26 mouse cellular contexts compared by ENCODE assay signal in genomic region chr13:117706496-117706895, GRCm38 (mm10).
DNase-seq lines count a peak whose midpoint lies in the region; ATAC-seq and TF ChIP-seq lines count a peak whose summit lies in the region.
"Had no signal": no experiment of that assay in that cellular context is flagged by ENCODE, and none has a peak within 500 bp of the region (broad histone marks: within the 10 kb centered on the region; RNA-seq: fewer than 3 reads in every experiment).

No protein-coding gene starts in this region.

- H3K4me1 ChIP-seq in heart, postnatal 0 days (ENCODE audit: control insufficient read depth, insufficient read depth), result peaks cover 13% of the 10 kb centered on the region
- H3K4me1 ChIP-seq in heart, embryonic 12.5 days (replicated peaks), result peaks cover 10% of the 10 kb centered on the region
- no peaks in the 10 kb centered on the region for H3K4me1 ChIP-seq in lung, postnatal 0 days (ENCODE audit: insufficient read depth, low read depth, low read length)
- no peaks in the 10 kb centered on the region for H3K4me1 ChIP-seq in lung, adult 2 months (ENCODE audit: control insufficient read depth, insufficient read depth, low read length)
- H3K4me1 ChIP-seq in limb, embryonic 12.5 days (replicated peaks), result peaks cover 13% of the 10 kb centered on the region; the same call in 1 of the 2 replicates
- H3K4me1 ChIP-seq: embryonic facial prominence, embryonic 12.5 days; megakaryocyte, embryonic 14.5 days; midbrain, embryonic 12.5 days; neural tube, embryonic 15.5 days had no signal

- no peak for TF ChIP-seq CTCF in heart, postnatal 0 days (IDR thresholded peaks at IDR 0.05; ENCODE audit: low read depth)
- TF ChIP-seq CTCF in lung, postnatal 0 days (IDR thresholded peaks at IDR 0.05), result no peak
- TF ChIP-seq CTCF in lung, adult 2 months (IDR thresholded peaks at IDR 0.05; ENCODE audit: insufficient read depth, low read length), result no peak

- no peak for TF ChIP-seq EP300 in heart, postnatal 0 days (IDR thresholded peaks at IDR 0.05; ENCODE audit: low read depth)
- no peak for TF ChIP-seq EP300 in lung, postnatal 0 days (IDR thresholded peaks at IDR 0.05)

- TF ChIP-seq POLR2A in lung, adult 2 months (IDR thresholded peaks at IDR 0.05; ENCODE audit: borderline replicate concordance, extremely low read depth, low read depth, low read length), result no peak

- H3K9me3 ChIP-seq in heart, postnatal 0 days (replicated peaks; ENCODE audit: control insufficient read depth, low read length), result no peaks in the 10 kb centered on the region
- no peaks in the 10 kb centered on the region for H3K9me3 ChIP-seq in heart, embryonic 12.5 days (replicated peaks)
- H3K9me3 ChIP-seq in lung, postnatal 0 days (ENCODE audit: low read length), result no peaks in the 10 kb centered on the region
- peaks cover 4% of the 10 kb centered on the region; the same call in 1 of the 2 replicates for H3K9me3 ChIP-seq in limb, embryonic 12.5 days
- H3K9me3 ChIP-seq: embryonic facial prominence, embryonic 12.5 days; G1E; midbrain, embryonic 12.5 days; neural tube, embryonic 15.5 days had no signal

- H3K27ac ChIP-seq in heart, postnatal 0 days (ENCODE audit: low read depth), result peak overlapping the region; percentile 80
- H3K27ac ChIP-seq in heart, embryonic 12.5 days (ENCODE audit: poor library complexity, severe bottlenecking), result no peak overlapping the region
- H3K27ac ChIP-seq in lung, postnatal 0 days (ENCODE audit: low read length), result no peak overlapping the region
- peak overlapping the region; percentile 20; the same call in 1 of the 2 replicates for H3K27ac ChIP-seq in limb, embryonic 12.5 days
- H3K27ac ChIP-seq: embryonic facial prominence, embryonic 12.5 days; gastrocnemius, adult 2 months; kidney, postnatal 0 days; midbrain, embryonic 12.5 days; neural tube, embryonic 15.5 days had no signal

- ATAC-seq in heart, postnatal 0 days (ENCODE audit: insufficient read depth, low read depth), result no peak
- no peak for ATAC-seq in heart, embryonic 12.5 days (ENCODE audit: insufficient number of reproducible peaks, low FRiP score)
- no peak for ATAC-seq in lung, postnatal 0 days
- no peak for ATAC-seq in limb, embryonic 12.5 days (ENCODE audit: insufficient number of reproducible peaks, insufficient read depth, low FRiP score, low TSS enrichment, low read depth)
- ATAC-seq: intestine, embryonic 16.5 days; Patski had no signal

- no peaks in the 10 kb centered on the region for H3K36me3 ChIP-seq in heart, postnatal 0 days (replicated peaks; ENCODE audit: control insufficient read depth, insufficient read depth, low read length)
- H3K36me3 ChIP-seq in heart, embryonic 12.5 days, result no peaks in the 10 kb centered on the region
- no peaks in the 10 kb centered on the region for H3K36me3 ChIP-seq in lung, postnatal 0 days (ENCODE audit: insufficient read depth, low read length)
- no peaks in the 10 kb centered on the region for H3K36me3 ChIP-seq in limb, embryonic 12.5 days
- H3K36me3 ChIP-seq: embryonic facial prominence, embryonic 12.5 days; G1E; midbrain, embryonic 12.5 days; neural tube, embryonic 15.5 days had no signal

- no peak for DNase-seq in heart, postnatal 0 days (ENCODE audit: low spot score)
- DNase-seq in lung, postnatal 0 days (ENCODE audit: low spot score), result peak; percentile 30
- DNase-seq in lung, adult 2 months, result no peak
- DNase-seq in urinary bladder, postnatal 25 days (ENCODE audit: low spot score), result no peak
- DNase-seq: adrenal gland, postnatal 14 days; cerebellum, adult 11 months; cerebellum, adult 9-11 months; gastrocnemius, adult 2 months; heart, postnatal 14 days; kidney, adult 8-10 months; kidney, postnatal 4 days; layer of hippocampus, postnatal 36 days; lung, postnatal 36 days; right cerebral cortex, postnatal 14 days; thymus, postnatal 4 days had no signal

- no peak overlapping the region for H3K9ac ChIP-seq in heart, postnatal 0 days (replicated peaks; ENCODE audit: low read depth, low read length)
- no peak overlapping the region for H3K9ac ChIP-seq in heart, embryonic 12.5 days
- H3K9ac ChIP-seq in lung, postnatal 0 days (replicated peaks; ENCODE audit: low read depth), result no peak overlapping the region
- H3K9ac ChIP-seq in limb, embryonic 12.5 days (replicated peaks), result no peak overlapping the region
- H3K9ac ChIP-seq: embryonic facial prominence, embryonic 12.5 days; midbrain, embryonic 12.5 days; neural tube, embryonic 15.5 days had no signal

- 49% methylated on average over 2 of the region's 2 CpGs for WGBS in heart, postnatal 0 days
- WGBS in heart, embryonic 12.5 days, result 74% methylated on average over 2 of the region's 2 CpGs
- WGBS in lung, postnatal 0 days, result 53% methylated on average over 2 of the region's 2 CpGs
- 60% methylated on average over 2 of the region's 2 CpGs for WGBS in lung, adult 2 months
- 64% methylated on average over 2 of the region's 2 CpGs for WGBS in limb, embryonic 12.5 days

- no peak overlapping the region for H3K4me3 ChIP-seq in heart, postnatal 0 days (ENCODE audit: low read depth, low read length)
- H3K4me3 ChIP-seq in heart, embryonic 12.5 days, result no peak overlapping the region
- no peak overlapping the region for H3K4me3 ChIP-seq in lung, postnatal 0 days (ENCODE audit: low read depth, low read length)
- no peak overlapping the region for H3K4me3 ChIP-seq in lung, adult 2 months (replicated peaks; ENCODE audit: extremely low read depth, low read depth, low read length)
- H3K4me3 ChIP-seq in limb, embryonic 12.5 days (replicated peaks), result no peak overlapping the region
- H3K4me3 ChIP-seq: embryonic facial prominence, embryonic 12.5 days; gastrocnemius, adult 2 months; megakaryocyte, embryonic 14.5 days; midbrain, embryonic 12.5 days; neural tube, embryonic 15.5 days had no signal

- H3K27me3 ChIP-seq in heart, postnatal 0 days (ENCODE audit: control insufficient read depth, insufficient read depth, low read length), result no peaks in the 10 kb centered on the region
- H3K27me3 ChIP-seq in heart, embryonic 12.5 days (replicated peaks), result no peaks in the 10 kb centered on the region
- no peaks in the 10 kb centered on the region for H3K27me3 ChIP-seq in lung, postnatal 0 days (replicated peaks; ENCODE audit: insufficient read depth, low read length)
- no peaks in the 10 kb centered on the region for H3K27me3 ChIP-seq in limb, embryonic 12.5 days
- H3K27me3 ChIP-seq: embryonic facial prominence, embryonic 12.5 days; megakaryocyte, embryonic 14.5 days; midbrain, embryonic 12.5 days; neural tube, embryonic 15.5 days; Patski had no signal

- H3K4me2 ChIP-seq in heart, postnatal 0 days (ENCODE audit: low read depth, low read length), result peak overlapping the region; percentile 40; the same call in 1 of the 2 replicates
- H3K4me2 ChIP-seq in heart, embryonic 12.5 days, result no peak overlapping the region
- H3K4me2 ChIP-seq in lung, postnatal 0 days (replicated peaks; ENCODE audit: low read depth, low read length), result no peak overlapping the region
- no peak overlapping the region for H3K4me2 ChIP-seq in limb, embryonic 12.5 days
- H3K4me2 ChIP-seq: embryonic facial prominence, embryonic 12.5 days; liver, embryonic 11.5 days; midbrain, embryonic 12.5 days; neural tube, embryonic 15.5 days had no signal

Comparison
In these comparisons a context has a peak if more than half of its experiments do, and no peak if none do; other contexts are left out.
1. H3K27ac ChIP-seq: peak in heart, postnatal 0 days (single experiment) and limb, embryonic 12.5 days (single experiment); none in heart, embryonic 12.5 days (single experiment) and lung, postnatal 0 days (single experiment).